Mouse (Mus musculus) erythroblast, embryonic 14.5 days (primary cell): ENCODE measurements around the gene Ric1. TPM values are rescaled to one million over a fixed set of nuclear protein-coding genes. Genes with fewer than 3 reads are reported as not detected.

Source experiments
- H3K27me3 ChIP-seq: 2 replicates; pipeline ENCODE4 v1.6.1; 2012; ENCODE audit warnings: inconsistent platforms; ENCODE audit not compliant: control insufficient read depth
- H3K36me3 ChIP-seq: 2 replicates; pipeline ENCODE4 v1.6.1; 2012; ENCODE audit warnings: mild to moderate bottlenecking, inconsistent platforms; ENCODE audit not compliant: control insufficient read depth
- H3K4me1 ChIP-seq: 2 replicates; pipeline ENCODE4 v1.6.1; 2012; ENCODE audit warnings: inconsistent platforms; ENCODE audit not compliant: control insufficient read depth
- H3K4me3 ChIP-seq: replicated peaks from 2 replicates; pipeline ENCODE3; 2012; ENCODE audit warnings: moderate library complexity, mild to moderate bottlenecking, inconsistent platforms
- H3K9me3 ChIP-seq: 2 replicates; pipeline ENCODE4 v1.6.1; 2012; ENCODE audit warnings: low read length, inconsistent platforms, mixed read lengths; ENCODE audit not compliant: control insufficient read depth
- GATA1 ChIP-seq: IDR thresholded peaks from 2 replicates; pipeline ENCODE4 v1.6.1; 2012; ENCODE audit warnings: low read length, inconsistent platforms, mixed read lengths
- TAL1 ChIP-seq: IDR thresholded peaks from 3 replicates; pipeline ENCODE4 v1.6.1; 2012; ENCODE audit warnings: low read length, inconsistent platforms, mixed read lengths
- polyA plus RNA-seq: library from polyadenylated mRNA; stranded (reverse); fragments of >175 nt; gene quantifications from 2 replicates; pipeline ENCODE4 v1.2.3, GENCODE M21; 2012

Gene Ric1
- polyA plus RNA-seq, 1 experiment = 0.08 TPM

DNA sequence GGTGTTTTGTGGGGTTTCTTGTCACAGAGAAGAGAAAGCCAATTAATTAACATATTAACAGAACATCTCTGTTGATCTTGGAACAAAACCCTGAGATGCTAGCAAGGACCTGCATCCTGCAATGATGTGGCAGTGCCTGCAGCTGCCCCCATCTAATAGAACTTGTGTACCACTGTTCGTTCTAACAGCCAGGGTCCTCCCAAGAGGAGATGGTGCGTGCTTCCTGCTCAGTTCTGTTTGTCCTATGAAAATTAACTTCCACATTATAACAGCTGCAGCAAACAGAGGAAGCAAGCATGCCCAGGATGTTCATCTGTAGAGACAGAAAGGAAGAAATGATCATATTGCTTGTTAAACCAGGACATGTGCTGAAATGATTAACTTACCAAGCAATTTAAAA lies 37.5 kb upstream of the Ric1 start:
- Histone ChIP-seq H3K36me3 (no peaks in the 10 kb centered on the region), H3K4me1 (peaks cover 24% of the 10 kb centered on the region), H3K27me3 (no peaks in the 10 kb centered on the region), H3K4me3 (no peak overlapping the region), H3K9me3 (no peaks in the 10 kb centered on the region)
- TF ChIP-seq TAL1 (no peak), GATA1 (no peak)

- no peaks in the 10 kb centered on the region for H3K9me3 ChIP-seq
- H3K36me3 ChIP-seq = no peaks in the 10 kb centered on the region
- no peaks in the 10 kb centered on the region for H3K27me3 ChIP-seq
- TF ChIP-seq TAL1 = no peak
- no peak for TF ChIP-seq GATA1
- H3K4me3 ChIP-seq = no peak overlapping the region
- H3K4me1 ChIP-seq = peaks cover 22% of the 10 kb centered on the region
Measured at GRCm38 (mm10) chr19:29485257-29485948, 36.7 kb upstream of the Ric1 start.

DNA sequence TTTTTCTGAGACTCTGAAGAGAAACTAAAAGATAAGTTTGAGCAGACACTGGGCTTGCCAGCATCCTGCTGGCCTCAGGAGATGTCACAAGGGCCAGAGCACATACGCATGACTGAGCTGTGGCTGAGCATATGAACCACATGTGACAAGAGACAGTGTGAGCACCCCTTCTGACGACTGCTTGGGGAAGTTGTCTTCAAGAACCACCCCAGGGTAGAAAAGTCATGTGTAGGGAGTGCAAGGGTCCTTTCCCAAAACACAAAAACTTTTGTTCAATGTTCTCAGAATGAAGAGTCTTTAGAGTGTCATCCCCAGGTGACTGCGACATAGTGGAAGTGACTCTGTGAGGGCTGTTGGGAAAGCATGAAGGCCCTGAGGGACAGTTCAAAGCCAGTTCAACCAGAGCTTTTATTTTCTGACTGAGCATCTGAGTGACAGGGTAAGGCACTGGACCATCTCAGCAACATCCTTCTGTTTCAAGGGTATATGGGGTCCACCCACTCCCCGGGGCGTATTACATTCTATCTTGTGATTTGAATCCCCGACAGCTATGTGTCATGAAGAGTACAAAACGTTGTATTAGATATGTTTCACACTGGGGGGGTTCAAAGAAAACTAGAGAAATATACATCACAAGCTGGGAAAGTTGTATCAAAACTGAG lies 35.4 kb upstream of the Ric1 start:
- H3K4me1 ChIP-seq = peaks cover 16% of the 10 kb centered on the region
- no peak for TF ChIP-seq GATA1
- TF ChIP-seq TAL1 = no peak
- no peaks in the 10 kb centered on the region for H3K27me3 ChIP-seq
- no peaks in the 10 kb centered on the region for H3K36me3 ChIP-seq
- H3K9me3 ChIP-seq = no peaks in the 10 kb centered on the region
- H3K4me3 ChIP-seq = no peak overlapping the region

DNA sequence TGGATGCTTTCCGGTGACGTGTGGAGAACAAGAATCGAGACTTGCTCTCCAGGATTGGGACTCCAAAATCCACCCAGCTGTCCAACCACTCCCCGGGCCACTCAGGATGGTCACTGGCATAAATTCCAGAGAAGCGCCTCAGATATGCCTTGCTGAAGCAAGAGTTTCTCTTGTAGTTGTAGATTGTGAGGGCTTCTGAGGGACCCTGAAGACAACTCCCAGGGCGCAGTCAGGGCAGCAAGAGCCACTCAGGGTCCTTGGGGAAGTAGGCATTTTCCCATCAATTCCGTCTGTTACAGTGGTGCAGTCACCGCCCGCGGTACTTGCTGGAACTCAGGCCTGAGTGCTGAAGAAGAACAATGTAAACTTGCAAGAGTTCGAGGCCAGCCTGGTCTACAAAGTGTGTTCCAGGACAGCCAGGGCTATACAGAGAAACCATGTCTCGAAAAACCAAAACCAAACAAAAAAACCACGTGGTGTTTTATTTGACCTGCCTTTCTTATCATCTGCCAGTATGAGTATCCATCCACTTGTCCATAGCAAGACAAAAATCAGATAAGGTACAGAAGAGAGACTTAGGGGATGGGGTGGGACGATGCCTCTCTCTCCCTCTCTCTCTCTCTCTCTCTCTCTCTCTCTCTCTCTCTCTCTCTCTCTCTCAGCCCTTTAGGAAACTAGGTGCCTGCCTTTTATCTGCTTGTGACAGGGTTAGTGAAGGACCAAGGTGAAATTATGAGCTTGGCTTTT lies 34.6 kb upstream of the Ric1 start:
- H3K36me3 ChIP-seq = no peaks in the 10 kb centered on the region
- no peak overlapping the region for H3K4me3 ChIP-seq
- H3K27me3 ChIP-seq = no peaks in the 10 kb centered on the region
- TF ChIP-seq GATA1 = no peak
- no peak for TF ChIP-seq TAL1
- H3K4me1 ChIP-seq = peaks cover 10% of the 10 kb centered on the region
- no peaks in the 10 kb centered on the region for H3K9me3 ChIP-seq

- Histone ChIP-seq H3K9me3 (no peaks in the 10 kb centered on the region), H3K4me3 (no peak overlapping the region), H3K4me1 (peaks cover 6% of the 10 kb centered on the region), H3K36me3 (no peaks in the 10 kb centered on the region), H3K27me3 (no peaks in the 10 kb centered on the region)
- TF ChIP-seq TAL1 = no peak
- no peak for TF ChIP-seq GATA1
Measured at GRCm38 (mm10) chr19:29488073-29488390, 34.0 kb upstream of the Ric1 start.

DNA sequence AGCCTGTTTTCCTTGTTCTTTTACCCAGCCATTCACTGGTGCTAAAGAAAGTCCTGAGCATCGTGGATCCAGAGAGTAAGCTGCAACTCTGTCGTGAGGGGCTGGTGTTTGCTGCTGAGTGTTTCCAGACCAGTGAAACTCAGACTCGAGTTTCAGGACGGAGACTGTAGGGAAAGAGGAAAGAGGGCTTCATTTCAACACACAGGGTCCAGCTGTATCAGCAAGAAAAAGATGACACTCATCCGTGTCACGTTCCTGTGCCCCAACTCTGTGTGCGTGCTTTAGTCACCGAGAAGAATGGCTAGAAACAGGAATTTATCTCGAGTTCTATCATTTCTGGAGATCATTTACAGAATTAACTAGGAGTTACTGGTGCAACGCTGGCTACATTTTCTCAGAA lies 33.7 kb upstream of the Ric1 start:
- H3K9me3 ChIP-seq = no peaks in the 10 kb centered on the region
- H3K4me3 ChIP-seq = no peak overlapping the region
- H3K4me1 ChIP-seq = peaks cover 6% of the 10 kb centered on the region
- H3K36me3 ChIP-seq = no peaks in the 10 kb centered on the region
- H3K27me3 ChIP-seq = no peaks in the 10 kb centered on the region
- no peak for TF ChIP-seq TAL1
- TF ChIP-seq GATA1 = no peak

- no peak for TF ChIP-seq TAL1
- TF ChIP-seq GATA1 = no peak
- Histone ChIP-seq H3K4me3 (no peak overlapping the region), H3K9me3 (no peaks in the 10 kb centered on the region), H3K36me3 (no peaks in the 10 kb centered on the region), H3K4me1 (peaks cover 6% of the 10 kb centered on the region), H3K27me3 (no peaks in the 10 kb centered on the region)
Measured at GRCm38 (mm10) chr19:29489785-29490284, 32.2 kb upstream of the Ric1 start.

DNA sequence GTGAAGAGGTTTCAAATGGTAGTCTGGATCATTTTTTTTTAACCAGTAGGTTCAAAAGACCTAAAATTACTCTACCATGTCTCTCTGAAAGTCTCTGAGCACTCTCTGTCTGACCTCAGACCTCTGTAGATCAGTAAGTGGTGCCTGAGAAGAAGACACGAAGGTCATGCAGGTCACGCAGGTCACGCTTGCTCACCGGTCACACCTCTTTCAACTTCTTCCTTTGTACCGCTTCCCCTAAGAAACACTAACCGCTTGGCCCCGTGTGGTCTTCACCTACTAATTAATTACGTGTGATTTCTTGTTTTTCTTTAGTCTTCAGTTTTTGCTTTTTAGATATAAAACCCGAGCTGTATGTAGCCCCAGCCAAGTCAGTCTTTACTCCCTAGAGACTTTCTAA lies 30.6 kb upstream of the Ric1 start:
- H3K36me3 ChIP-seq = no peaks in the 10 kb centered on the region
- H3K4me3 ChIP-seq = no peak overlapping the region
- no peaks in the 10 kb centered on the region for H3K27me3 ChIP-seq
- peaks cover 10% of the 10 kb centered on the region for H3K4me1 ChIP-seq
- TF ChIP-seq TAL1 = no peak
- no peak for TF ChIP-seq GATA1
- no peaks in the 10 kb centered on the region for H3K9me3 ChIP-seq

- H3K9me3 ChIP-seq = no peaks in the 10 kb centered on the region
Measured at GRCm38 (mm10) chr19:29494454-29494853, 27.6 kb upstream of the Ric1 start.

More at GRCm38 (mm10) chr19:29494454-29494853, 27.6 kb upstream of the Ric1 start:
- Histone ChIP-seq H3K36me3 (no peaks in the 10 kb centered on the region), H3K4me3 (no peak overlapping the region), H3K4me1 (peaks cover 27% of the 10 kb centered on the region), H3K27me3 (no peaks in the 10 kb centered on the region)
- TF ChIP-seq GATA1 (no peak), TAL1 (no peak)
